Mouse (Mus musculus): ENCODE results near the gene Ajm1.

The Ajm1 gene

GRCm38 (mm10) chr2:25534178-25534865 is 47.2 kb downstream of the Ajm1 start:
- in situ Hi-C loops (cut with MboI, MseI) = no loop called here

- in situ Hi-C loops (cut with MboI, MseI) = no loop called here
These were observed 47.9 kb downstream of the Ajm1 start for GRCm38 (mm10) chr2:25533707-25534106.

DNA sequence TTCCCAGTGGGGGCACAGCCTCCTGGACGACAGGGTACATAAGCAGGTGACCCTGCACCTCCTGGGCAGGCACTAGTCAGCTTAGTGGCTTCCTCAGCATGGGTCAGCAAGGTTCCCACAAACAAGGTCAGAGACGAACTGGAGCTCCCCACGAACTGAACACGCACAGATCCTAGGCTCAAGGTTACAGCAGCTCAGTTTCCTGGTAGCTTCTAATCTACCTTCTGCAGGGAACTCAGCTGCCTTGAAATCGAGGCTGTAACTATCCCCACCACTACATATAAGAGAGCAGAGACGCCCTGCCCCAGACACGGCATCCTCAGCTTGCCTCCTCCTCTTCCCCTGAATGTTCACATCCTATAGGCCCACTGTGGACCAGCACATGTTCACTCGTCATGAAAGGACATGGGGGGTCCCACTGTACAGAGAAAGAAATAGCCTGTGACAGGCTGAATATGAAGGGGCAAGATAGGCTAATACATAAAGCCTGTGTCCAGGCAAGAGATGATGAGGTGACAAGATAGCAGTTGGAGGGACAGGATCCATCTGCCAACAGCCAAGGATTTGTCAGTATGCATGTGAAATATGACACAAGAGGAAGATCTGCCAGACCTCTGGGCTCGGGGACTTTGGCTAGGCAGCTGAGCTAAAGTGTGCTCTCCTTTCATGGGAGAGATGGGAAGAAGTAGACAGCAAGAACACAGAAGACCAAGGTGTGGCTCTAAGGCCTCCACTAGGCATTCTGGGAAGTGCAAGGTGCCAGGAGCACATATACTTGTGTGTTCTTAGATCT is 54.9 kb downstream of the Ajm1 start:
- in situ Hi-C loops (cut with MboI, MseI) = no loop called here
